Mouse (Mus musculus): ENCODE measurements around the gene Psma1.

GRCm38 (mm10) chr7:114323527-114323926, 47.6 kb upstream of the Psma1 start:
- TF ChIP-seq CTCF (IDR thresholded peaks at IDR 0.05; ENCODE audit: extremely low read depth, insufficient read depth, insufficient read length, insufficient replicate concordance), result no peak
- TF ChIP-seq POLR2A (IDR thresholded peaks at IDR 0.05; ENCODE audit: low read depth, low read length), result no peak

Data from spleen, adult 2 months (tissue).